Mouse (Mus musculus): ENCODE measurements at regions not wholly inside any gene's neighbourhood (a gene's known extent, or its start where the extent isn't known, plus 50 kb on each side); places are given as distances from the start of the nearest gene placed in this dataset.

- H3K4me3 ChIP-seq, result no peak overlapping the region
These were observed 577.7 kb upstream of the Gm10131 start for GRCm38 (mm10) chr8:34689049-34689824.

GRCm38 (mm10) chr8:34688396-34689048 lies 577.0 kb upstream of the Gm10131 start:
- no peaks in the 10 kb centered on the region for H3K27me3 ChIP-seq (ENCODE audit: control insufficient read depth, insufficient read depth, insufficient read length)
- H3ac ChIP-seq (ENCODE audit: control insufficient read depth, insufficient read length), result no peak overlapping the region
- no peaks in the 10 kb centered on the region for H3K36me3 ChIP-seq (ENCODE audit: control insufficient read depth, insufficient read depth)
- TF ChIP-seq MYOD1 (IDR thresholded peaks at IDR 0.05; ENCODE audit: control insufficient read depth in 1 of 3, insufficient read length in 2 of 3, low read depth in 2 of 3) (peak; percentile 12 to 58 (median 41)), USF1 (IDR thresholded peaks at IDR 0.05; ENCODE audit: low read depth) (no peak), MYOG (IDR thresholded peaks at IDR 0.05; ENCODE audit: control insufficient read depth in 1 of 3, insufficient read depth in 1 of 3, insufficient read length in 2 of 3, low read depth in 2 of 3) (peak in 2 of 3 experiments; percentile 27 to 28), CEBPB (IDR thresholded peaks at IDR 0.05; ENCODE audit: insufficient read depth, poor library complexity, severe bottlenecking) (no peak)
- no peaks in the 10 kb centered on the region for H3K79me2 ChIP-seq (ENCODE audit: control insufficient read depth, insufficient read depth)
- no peak overlapping the region for H3K4me3 ChIP-seq
- H3K4me2 ChIP-seq (ENCODE audit: low read depth), result peak overlapping the region; percentile 48

More at GRCm38 (mm10) chr8:34689049-34689824, 577.7 kb upstream of the Gm10131 start:
- no peak overlapping the region for H3ac ChIP-seq (ENCODE audit: control insufficient read depth, insufficient read length)
- TF ChIP-seq POLR2A (IDR thresholded peaks at IDR 0.05; ENCODE audit: insufficient read length, low read depth) (no peak), POLR2AphosphoS2 (IDR thresholded peaks at IDR 0.05; ENCODE audit: insufficient read length, low read depth) (no peak), REST (IDR thresholded peaks at IDR 0.05; ENCODE audit: insufficient read depth, insufficient read length) (no peak), TCF12 (IDR thresholded peaks at IDR 0.05; ENCODE audit: insufficient read depth, poor library complexity, severe bottlenecking) (no peak), MYOG (IDR thresholded peaks at IDR 0.05; ENCODE audit: control insufficient read depth in 1 of 3, insufficient read depth in 1 of 3, insufficient read length in 2 of 3, low read depth in 2 of 3) (no peak), USF1 (IDR thresholded peaks at IDR 0.05; ENCODE audit: low read depth) (no peak)
- H3K27me3 ChIP-seq (ENCODE audit: control insufficient read depth, insufficient read depth, insufficient read length), result no peaks in the 10 kb centered on the region
- H3K79me2 ChIP-seq (ENCODE audit: control insufficient read depth, insufficient read depth), result no peaks in the 10 kb centered on the region
- no peaks in the 10 kb centered on the region for H3K36me3 ChIP-seq (ENCODE audit: control insufficient read depth, insufficient read depth)
- H3K4me2 ChIP-seq (ENCODE audit: low read depth), result peak overlapping the region; percentile 48

GRCm38 (mm10) chr8:34686371-34686770 lies 574.8 kb upstream of the Gm10131 start:
- H3K79me2 ChIP-seq (ENCODE audit: control insufficient read depth, insufficient read depth), result no peaks in the 10 kb centered on the region
- H3ac ChIP-seq (ENCODE audit: control insufficient read depth, insufficient read length), result no peak overlapping the region
- H3K36me3 ChIP-seq (ENCODE audit: control insufficient read depth, insufficient read depth), result no peaks in the 10 kb centered on the region
- TF ChIP-seq MYOD1 (IDR thresholded peaks at IDR 0.05; ENCODE audit: control insufficient read depth in 1 of 3, insufficient read length in 2 of 3, low read depth in 2 of 3), result no peak
- TF ChIP-seq REST (IDR thresholded peaks at IDR 0.05; ENCODE audit: insufficient read depth, insufficient read length), result no peak
- no peak for TF ChIP-seq MYOG (IDR thresholded peaks at IDR 0.05; ENCODE audit: control insufficient read depth in 1 of 3, insufficient read depth in 1 of 3, insufficient read length in 2 of 3, low read depth in 2 of 3)
- TF ChIP-seq USF1 (IDR thresholded peaks at IDR 0.05; ENCODE audit: low read depth), result no peak
- no peak for TF ChIP-seq E2F4 (IDR thresholded peaks at IDR 0.05; ENCODE audit: insufficient read depth)
- no peak for TF ChIP-seq TCF12 (IDR thresholded peaks at IDR 0.05; ENCODE audit: insufficient read depth, poor library complexity, severe bottlenecking)
- TF ChIP-seq POLR2AphosphoS2 (IDR thresholded peaks at IDR 0.05; ENCODE audit: insufficient read length, low read depth), result no peak
- TF ChIP-seq TCF3 (IDR thresholded peaks at IDR 0.05; ENCODE audit: insufficient read length, low read depth), result no peak
- no peak for TF ChIP-seq SRF (IDR thresholded peaks at IDR 0.05; ENCODE audit: control insufficient read depth, insufficient read length, low read depth)
- no peak for TF ChIP-seq POLR2A (IDR thresholded peaks at IDR 0.05; ENCODE audit: insufficient read length, low read depth)
- TF ChIP-seq MAX (IDR thresholded peaks at IDR 0.05; ENCODE audit: low read depth), result no peak
- no peak for TF ChIP-seq CEBPB (IDR thresholded peaks at IDR 0.05; ENCODE audit: insufficient read depth, poor library complexity, severe bottlenecking)
- H3K4me3 ChIP-seq, result no peak overlapping the region
- H3K27me3 ChIP-seq (ENCODE audit: control insufficient read depth, insufficient read depth, insufficient read length), result no peaks in the 10 kb centered on the region
- no peak overlapping the region for H3K4me2 ChIP-seq (ENCODE audit: low read depth)

GRCm38 (mm10) chr8:34684683-34685082 lies 573.1 kb upstream of the Gm10131 start:
- H3K36me3 ChIP-seq (ENCODE audit: control insufficient read depth, insufficient read depth), result no peaks in the 10 kb centered on the region
- TF ChIP-seq CEBPB (IDR thresholded peaks at IDR 0.05; ENCODE audit: insufficient read depth, poor library complexity, severe bottlenecking) (no peak), TCF12 (IDR thresholded peaks at IDR 0.05; ENCODE audit: insufficient read depth, poor library complexity, severe bottlenecking) (no peak), REST (IDR thresholded peaks at IDR 0.05; ENCODE audit: insufficient read depth, insufficient read length) (no peak), MYOG (IDR thresholded peaks at IDR 0.05; ENCODE audit: control insufficient read depth in 1 of 3, insufficient read depth in 1 of 3, insufficient read length in 2 of 3, low read depth in 2 of 3) (no peak), MYOD1 (IDR thresholded peaks at IDR 0.05; ENCODE audit: control insufficient read depth in 1 of 3, insufficient read length in 2 of 3, low read depth in 2 of 3) (no peak), POLR2A (IDR thresholded peaks at IDR 0.05; ENCODE audit: insufficient read length, low read depth) (no peak), E2F4 (IDR thresholded peaks at IDR 0.05; ENCODE audit: insufficient read depth) (no peak), SRF (IDR thresholded peaks at IDR 0.05; ENCODE audit: control insufficient read depth, insufficient read length, low read depth) (no peak), POLR2AphosphoS2 (IDR thresholded peaks at IDR 0.05; ENCODE audit: insufficient read length, low read depth) (no peak), TCF3 (IDR thresholded peaks at IDR 0.05; ENCODE audit: insufficient read length, low read depth) (no peak), MAX (IDR thresholded peaks at IDR 0.05; ENCODE audit: low read depth) (no peak), USF1 (IDR thresholded peaks at IDR 0.05; ENCODE audit: low read depth) (no peak)
- H3ac ChIP-seq (ENCODE audit: control insufficient read depth, insufficient read length), result no peak overlapping the region
- H3K4me3 ChIP-seq, result no peak overlapping the region
- no peaks in the 10 kb centered on the region for H3K27me3 ChIP-seq (ENCODE audit: control insufficient read depth, insufficient read depth, insufficient read length)
- H3K4me2 ChIP-seq (ENCODE audit: low read depth), result no peak overlapping the region
- no peaks in the 10 kb centered on the region for H3K79me2 ChIP-seq (ENCODE audit: control insufficient read depth, insufficient read depth)
